Mouse (Mus musculus) CH12.LX (cell line): ENCODE data around the gene Mtm1. TPM values are rescaled to one million over a fixed set of nuclear protein-coding genes. Genes with fewer than 3 reads are reported as not detected.

Experiments
- DNase-seq: peaks from one replicate; pipeline ENCODE4 v3.0.0-alpha.2; 2013; ENCODE audit errors: extremely low read depth
- H3K27ac ChIP-seq: 2 replicates; pipeline ENCODE4 v1.5.1; 2012; ENCODE audit warnings: low read depth, mild to moderate bottlenecking, control low read depth, moderate library complexity; ENCODE audit not compliant: insufficient read depth
- H3K27me3 ChIP-seq: replicated peaks from 2 replicates; pipeline ENCODE3; 2012; ENCODE audit warnings: inconsistent platforms
- H3K36me3 ChIP-seq, 2 experiments: replicated peaks in 1 of 2; 2 replicates each; pipeline versions ENCODE3 to v1.6.1; 2012; ENCODE audit warnings: inconsistent platforms in 1 of 2, low read length in 1 of 2, mild to moderate bottlenecking in 1 of 2, mixed read lengths in 1 of 2, moderate library complexity in 1 of 2; ENCODE audit not compliant: control insufficient read depth in 1 of 2, insufficient read depth in 1 of 2
- H3K4me1 ChIP-seq, 2 experiments: 2 replicates each; pipeline ENCODE4 v1.6.1; 2012; ENCODE audit warnings: inconsistent platforms in 1 of 2, moderate library complexity in 1 of 2; ENCODE audit not compliant: insufficient read depth in 2 of 2, control insufficient read depth in 1 of 2
- H3K4me2 ChIP-seq: 2 replicates; pipeline ENCODE4 v1.6.1; 2012; ENCODE audit warnings: low read depth, mild to moderate bottlenecking, control low read depth; ENCODE audit not compliant: poor library complexity, insufficient read depth, severe bottlenecking
- H3K4me3 ChIP-seq, 3 experiments: fragments of 150-350 bp in 1 of 3; sonication (generic) in 1 of 3; replicated peaks in 1 of 3; 2 replicates each; pipeline versions ENCODE3 to v1.5.1; 2011 to 2012; ENCODE audit warnings: low read depth in 2 of 3, low read length in 2 of 3, mild to moderate bottlenecking in 2 of 3, moderate library complexity in 2 of 3, control low read depth in 1 of 3, improper control_type of control experiment in 1 of 3, inconsistent platforms in 1 of 3, mixed read lengths in 1 of 3; ENCODE audit not compliant: poor library complexity in 1 of 3
- H3K79me2 ChIP-seq: replicated peaks from 2 replicates; pipeline ENCODE4 v1.6.1; 2012; ENCODE audit warnings: mild to moderate bottlenecking, moderate library complexity; ENCODE audit not compliant: control insufficient read depth, poor library complexity, insufficient read depth, severe bottlenecking; ENCODE audit errors: extremely low read depth
- H3K9ac ChIP-seq: 2 replicates; pipeline ENCODE4 v1.6.1; 2012; ENCODE audit warnings: low read depth, mild to moderate bottlenecking, control low read depth, moderate library complexity; ENCODE audit not compliant: insufficient read depth
- H3K9me3 ChIP-seq: replicated peaks from 2 replicates; pipeline ENCODE3; 2012; ENCODE audit warnings: low read length, inconsistent platforms, mixed read lengths
- CHD1 ChIP-seq: IDR thresholded peaks from 2 replicates; pipeline ENCODE4 v1.6.1; 2012; ENCODE audit warnings: low read depth, low read length, improper control_type of control experiment, inconsistent platforms
- CHD2 ChIP-seq: IDR thresholded peaks from 2 replicates; pipeline ENCODE4 v1.6.1; 2011; ENCODE audit warnings: low read length, improper control_type of control experiment
- CTCF ChIP-seq, 2 experiments: IDR thresholded peaks in 1 of 2; conservative IDR thresholded peaks in 1 of 2; 2 replicates each; pipeline ENCODE4 v1.5.1; 2011 to 2012; ENCODE audit warnings: low read depth in 2 of 2, low read length in 2 of 2, improper control_type of control experiment in 1 of 2, inconsistent platforms in 1 of 2, mild to moderate bottlenecking in 1 of 2, moderate library complexity in 1 of 2
- EP300 ChIP-seq: IDR thresholded peaks from 2 replicates; pipeline ENCODE4 v1.6.1; 2011; ENCODE audit warnings: low read length, improper control_type of control experiment
- ETS1 ChIP-seq: conservative IDR thresholded peaks from 2 replicates; pipeline ENCODE4 v1.6.1; 2012; ENCODE audit warnings: low read depth, mild to moderate bottlenecking, inconsistent platforms, low read length, improper control_type of control experiment, moderate library complexity
- IRF4 ChIP-seq: IDR thresholded peaks from 2 replicates; pipeline ENCODE4 v1.6.1; 2014; ENCODE audit warnings: low read depth, mild to moderate bottlenecking, inconsistent platforms, low read length, improper control_type of control experiment
- JUND ChIP-seq: conservative IDR thresholded peaks from 2 replicates; pipeline ENCODE4 v1.6.1; 2011; ENCODE audit warnings: low read depth, low read length, improper control_type of control experiment
- MAFK ChIP-seq: IDR thresholded peaks from 2 replicates; pipeline ENCODE4 v1.6.1; 2011; ENCODE audit warnings: low read length, improper control_type of control experiment; ENCODE audit not compliant: insufficient replicate concordance
- MAZ ChIP-seq: IDR thresholded peaks from 2 replicates; pipeline ENCODE4 v1.6.1; 2012; ENCODE audit warnings: low read depth, mild to moderate bottlenecking, inconsistent platforms, low read length, improper control_type of control experiment, moderate library complexity
- MEF2A ChIP-seq: IDR thresholded peaks from 2 replicates; pipeline ENCODE4 v1.6.1; 2014; ENCODE audit warnings: low read depth, mild to moderate bottlenecking, inconsistent platforms, low read length, improper control_type of control experiment, borderline replicate concordance
- MXI1 ChIP-seq: IDR thresholded peaks from 2 replicates; pipeline ENCODE4 v1.6.1; 2011; ENCODE audit warnings: mild to moderate bottlenecking, low read depth, low read length, improper control_type of control experiment
- MYC ChIP-seq: IDR thresholded peaks from 2 replicates; pipeline ENCODE4 v1.6.1; 2011; ENCODE audit warnings: low read depth, mild to moderate bottlenecking, improper control_type of control experiment, low read length
- NELFE ChIP-seq: IDR thresholded peaks from 2 replicates; pipeline ENCODE4 v1.6.1; 2011; ENCODE audit warnings: low read depth, low read length, improper control_type of control experiment
- NRF1 ChIP-seq: IDR thresholded peaks from 2 replicates; pipeline ENCODE4 v1.6.1; 2014; ENCODE audit warnings: low read depth, mild to moderate bottlenecking, inconsistent platforms, low read length, improper control_type of control experiment, moderate library complexity
- PAX5 ChIP-seq: IDR thresholded peaks from 2 replicates; pipeline ENCODE4 v1.6.1; 2012; ENCODE audit warnings: low read length, inconsistent platforms, mixed read lengths
- RAD21 ChIP-seq: IDR thresholded peaks from 2 replicates; pipeline ENCODE4 v1.6.1; 2011; ENCODE audit warnings: low read depth, mild to moderate bottlenecking, low read length, improper control_type of control experiment, moderate library complexity
- SIN3A ChIP-seq: IDR thresholded peaks from 2 replicates; pipeline ENCODE4 v1.6.1; 2012; ENCODE audit warnings: low read length, improper control_type of control experiment, inconsistent platforms
- SMC3 ChIP-seq: IDR thresholded peaks from 2 replicates; pipeline ENCODE4 v1.6.1; 2011; ENCODE audit warnings: low read depth, low read length, improper control_type of control experiment
- TCF12 ChIP-seq: IDR thresholded peaks from 2 replicates; pipeline ENCODE4 v1.6.1; 2014; ENCODE audit warnings: low read depth, mild to moderate bottlenecking, inconsistent platforms, low read length, improper control_type of control experiment
- ZNF384 ChIP-seq: IDR thresholded peaks from 2 replicates; pipeline ENCODE4 v1.6.1; 2012; ENCODE audit warnings: low read depth, low read length, improper control_type of control experiment, inconsistent platforms
- dilution Hi-C: fragments of 300-500 bp; cut with MboI; formaldehyde crosslinking; loops from 2 replicates; pipeline ENCODE4 v1.14.3; 2020; ENCODE audit warnings: low sequenced_read_pairs; ENCODE audit not compliant: extremely low pct_unique_long_range_greater_than_20kb, extremely low pct_ligation_motif_present
- in situ Hi-C: fragments of 300-500 bp; cut with MboI; formaldehyde crosslinking; loops from 3 replicates; pipeline ENCODE4 v1.14.3; 2019; ENCODE audit warnings: low sequenced_read_pairs, low pct_ligation_motif_present, low pct_unique_long_range_greater_than_20kb, mixed read lengths
- polyA plus RNA-seq: library from polyadenylated mRNA; unstranded; fragments of >175 nt; gene quantifications from 2 replicates; pipeline ENCODE4 v1.2.1, GENCODE M21; 2012; ENCODE audit warnings: low read depth; ENCODE audit not compliant: insufficient read length
- total RNA-seq, 2 experiments: library from RNA; depleted of rRNA; stranded (reverse); fragments of 300-350 nt in 1 of 2; fragments of >200 nt in 1 of 2; gene quantifications; 2 replicates each; pipeline ENCODE4 v1.2.3; 2012 to 2014

The Mtm1 gene
- total and polyA plus RNA-seq, 3 experiments, result 2.2 to 4.7 (median 3.5) TPM

- Histone ChIP-seq H3K4me1 (peaks cover 0 to 17% of the 10 kb centered on the region in 2 experiments; a peak in 2 of 4 replicates), H3K79me2 (no peaks in the 10 kb centered on the region), H3K9me3 (no peaks in the 10 kb centered on the region), H3K27me3 (no peaks in the 10 kb centered on the region), H3K36me3 (no peaks in the 10 kb centered on the region), H3K4me2 (no peak overlapping the region), H3K4me3 (no peak overlapping the region), H3K27ac (no peak overlapping the region), H3K9ac (no peak overlapping the region)
- TF ChIP-seq SMC3, result no peak
- TF ChIP-seq SIN3A, result no peak
- no peak for TF ChIP-seq IRF4
- TF ChIP-seq NELFE, result no peak
- no peak for TF ChIP-seq MYC
- no peak for TF ChIP-seq ZNF384
- no peak for TF ChIP-seq EP300
- TF ChIP-seq MXI1, result no peak
- no peak for TF ChIP-seq MAFK
- no peak for TF ChIP-seq MAZ
- TF ChIP-seq RAD21, result no peak
- TF ChIP-seq CHD1, result no peak
- no peak for TF ChIP-seq NRF1
- no peak for TF ChIP-seq MEF2A
- TF ChIP-seq TCF12, result no peak
- TF ChIP-seq PAX5, result no peak
- no peak for TF ChIP-seq CTCF (conservative IDR thresholded peaks at IDR 0.05 in 1 of 2, IDR thresholded peaks at IDR 0.05 in 1 of 2; ENCODE audit: low read depth in 2 of 2, low read length in 2 of 2)
- in situ Hi-C loops, result no loop called here
- dilution Hi-C loops, result no loop called here
- no peak for DNase-seq
Observed at GRCm38 (mm10) chrX:71230847-71231246, 20.3 kb downstream of the Mtm1 start.

- no peak for DNase-seq
- H3K36me3 ChIP-seq, result no peaks in the 10 kb centered on the region
- H3K9ac ChIP-seq, result no peak overlapping the region
- H3K27me3 ChIP-seq, result no peaks in the 10 kb centered on the region
- H3K79me2 ChIP-seq, result no peaks in the 10 kb centered on the region
- no peak overlapping the region for H3K4me2 ChIP-seq
- TF ChIP-seq SMC3 (no peak), JUND (no peak), ETS1 (no peak), CHD2 (no peak), IRF4 (no peak)
- peaks cover 0 to 6% of the 10 kb centered on the region in 2 experiments; a peak in 1 of 4 replicates for H3K4me1 ChIP-seq
- no peak overlapping the region for H3K27ac ChIP-seq
- dilution Hi-C loops, result no loop called here
- no peaks in the 10 kb centered on the region for H3K9me3 ChIP-seq
- no peak overlapping the region for H3K4me3 ChIP-seq
- in situ Hi-C loops, result no loop called here
Observed at GRCm38 (mm10) chrX:71256422-71256821, 45.9 kb downstream of the Mtm1 start.
